Mouse (Mus musculus) heart, embryonic 14.5 days (tissue): Measurements from ENCODE around the gene Sgta. TPM values are rescaled to one million over a fixed set of nuclear protein-coding genes. Genes with fewer than 3 reads are reported as not detected.
"Not testable (repeated sequence)": the region's sequence is repeated elsewhere in the genome, so short reads cannot be mapped to it uniquely, and the experiment has no call there.

Experiments
- ATAC-seq: fragments of 200-750 bp; cut with Nextera tagmentation; 2 replicates; pipeline ENCODE4 v1.8.0; 2017; ENCODE audit warnings: low read depth, moderate TSS enrichment; ENCODE audit not compliant: insufficient number of reproducible peaks, insufficient read depth, low FRiP score
- H3K27ac ChIP-seq, 2 experiments: fragments of 200-500 bp in 1 of 2; fragments of 300-500 bp in 1 of 2; sonication (generic) in 1 of 2; replicated peaks in 1 of 2; 2 replicates each; pipeline ENCODE4 v1.5.1; 2012 to 2014; ENCODE audit warnings: low read depth in 2 of 2, low read length in 2 of 2, control low read depth in 1 of 2, mild to moderate bottlenecking in 1 of 2, mixed read lengths in 1 of 2; ENCODE audit not compliant: control insufficient read depth in 1 of 2, insufficient read depth in 1 of 2
- H3K27me3 ChIP-seq: fragments of 300-500 bp; sonication (generic); 2 replicates; pipeline ENCODE4 v1.6.1; 2014; ENCODE audit warnings: mild to moderate bottlenecking, low read length, control low read depth; ENCODE audit not compliant: control insufficient read depth, insufficient read depth
- H3K36me3 ChIP-seq: fragments of 300-500 bp; sonication (generic); 2 replicates; pipeline ENCODE4 v1.6.1; 2014; ENCODE audit warnings: mild to moderate bottlenecking, control low read depth, low read length, mixed read lengths; ENCODE audit not compliant: control insufficient read depth, insufficient read depth
- H3K4me1 ChIP-seq, 2 experiments: fragments of 200-500 bp in 1 of 2; fragments of 300-500 bp in 1 of 2; sonication (generic) in 1 of 2; 2 replicates each; pipeline ENCODE4 v1.6.1; 2012 to 2014; ENCODE audit warnings: low read length in 2 of 2, control low read depth in 1 of 2, mixed read lengths in 1 of 2; ENCODE audit not compliant: control insufficient read depth in 2 of 2, insufficient read depth in 2 of 2
- H3K4me2 ChIP-seq: fragments of 300-500 bp; sonication (generic); 2 replicates; pipeline ENCODE4 v1.6.1; 2014; ENCODE audit warnings: mild to moderate bottlenecking, low read length
- H3K4me3 ChIP-seq, 2 experiments: fragments of 200-500 bp in 1 of 2; fragments of 300-500 bp in 1 of 2; sonication (generic) in 1 of 2; 2 replicates each; pipeline ENCODE4 v1.5.1; 2012 to 2014; ENCODE audit warnings: low read length in 2 of 2, mild to moderate bottlenecking in 2 of 2, control low read depth in 1 of 2, low read depth in 1 of 2, moderate library complexity in 1 of 2; ENCODE audit not compliant: control insufficient read depth in 1 of 2, insufficient read depth in 1 of 2
- H3K9ac ChIP-seq: fragments of 300-500 bp; sonication (generic); 2 replicates; pipeline ENCODE4 v1.6.1; 2014; ENCODE audit warnings: mild to moderate bottlenecking, low read length
- H3K9me3 ChIP-seq: fragments of 300-500 bp; sonication (generic); 2 replicates; pipeline ENCODE4 v1.6.1; 2016; ENCODE audit warnings: low read length, control low read depth; ENCODE audit not compliant: control insufficient read depth
- WGBS: fragments of 180-500 bp; shearing (Covaris S2); extraction: QIAGEN DNeasy Blood & Tissue Kit; methylation state at CpG from one replicate; pipeline ENCODE4 v1.1.7; 2014; 5-methylcytosine and 5-hydroxymethylcytosine counted together
- polyA plus RNA-seq: library from polyadenylated mRNA; unstranded; fragments of >200 nt; fragmentation: Nextera tagmentation; extraction: Ambion mirVana; gene quantifications from 2 replicates; pipeline ENCODE4 v1.2.1, GENCODE M21; 2014

The Sgta gene
- polyA plus RNA-seq, 1 experiment from 2014 or later = 136 TPM

- no peaks in the 10 kb centered on the region for H3K9me3 ChIP-seq
- H3K36me3 ChIP-seq = peaks cover 14% of the 10 kb centered on the region; the same call in 1 of the 2 replicates
- WGBS = 88% methylated on average over 23 of the region's 23 CpGs
- H3K4me3 ChIP-seq = no peak overlapping the region
- no peak overlapping the region for H3K27ac ChIP-seq
- H3K27me3 ChIP-seq = no peaks in the 10 kb centered on the region
- no peak overlapping the region for H3K4me2 ChIP-seq
- no peak overlapping the region for H3K9ac ChIP-seq
- no peak for ATAC-seq
- H3K4me1 ChIP-seq = peaks cover 9 to 24% of the 10 kb centered on the region in 2 experiments; a peak in 3 of 4 replicates
These were observed 2.4 kb downstream of the Sgta start for GRCm38 (mm10) chr10:81057406-81058130.

GRCm38 (mm10) chr10:81055802-81056340 lies 4.1 kb downstream of the Sgta start:
- not testable (repeated sequence) for H3K4me2 ChIP-seq, H3K27ac ChIP-seq, H3K27me3 ChIP-seq, H3K4me3 ChIP-seq, ATAC-seq, H3K9me3 ChIP-seq, H3K9ac ChIP-seq
- peaks cover 9 to 24% of the 10 kb centered on the region in 2 experiments; a peak in 3 of 4 replicates for H3K4me1 ChIP-seq
- WGBS = 77% methylated on average over 8 of the region's 11 CpGs
- peaks cover 31% of the 10 kb centered on the region for H3K36me3 ChIP-seq

GRCm38 (mm10) chr10:81055169-81055568 lies 4.8 kb downstream of the Sgta start:
- WGBS = 81% methylated on average over 6 of the region's 6 CpGs
- no peaks in the 10 kb centered on the region for H3K9me3 ChIP-seq
- 0 out of 2 replicates have a peak overlapping the region, but pooled peaks have one; percentile 16 for H3K9ac ChIP-seq
- H3K4me1 ChIP-seq = peaks cover 9 to 24% of the 10 kb centered on the region in 2 experiments; a peak in 3 of 4 replicates
- ATAC-seq = no peak
- no peaks in the 10 kb centered on the region for H3K27me3 ChIP-seq
- no peak overlapping the region for H3K27ac ChIP-seq
- no peak overlapping the region for H3K4me3 ChIP-seq
- H3K36me3 ChIP-seq = peaks cover 38% of the 10 kb centered on the region
- no peak overlapping the region for H3K4me2 ChIP-seq

DNA sequence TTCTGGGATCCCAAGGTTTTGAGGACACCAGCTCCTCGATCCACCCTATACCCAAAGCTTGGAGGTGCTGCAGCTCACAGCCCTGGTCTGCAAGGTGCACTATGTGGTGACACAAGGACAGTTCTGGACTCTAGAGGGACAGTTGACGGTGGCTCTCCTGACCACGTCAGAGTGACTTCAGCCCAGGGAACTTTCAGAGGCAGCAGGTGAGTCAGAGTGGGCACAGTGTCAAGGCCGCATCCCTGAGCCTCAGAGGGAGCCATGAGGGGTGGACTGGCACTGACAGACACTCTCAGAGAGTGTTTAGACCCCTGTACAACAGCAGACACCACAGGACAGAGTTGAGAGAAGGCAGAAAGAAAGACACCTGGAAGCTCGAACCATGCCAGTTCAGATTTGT lies 7.4 kb downstream of the Sgta start:
- no peak for ATAC-seq
- Histone ChIP-seq H3K9me3 (no peaks in the 10 kb centered on the region), H3K9ac (no peak overlapping the region), H3K4me3 (no peak overlapping the region), H3K4me2 (no peak overlapping the region), H3K27ac (no peak overlapping the region), H3K36me3 (peaks cover 64% of the 10 kb centered on the region), H3K4me1 (peaks cover 0 to 6% of the 10 kb centered on the region in 2 experiments; a peak in 2 of 4 replicates), H3K27me3 (no peaks in the 10 kb centered on the region)
- 88% methylated on average over 5 of the region's 5 CpGs for WGBS

DNA sequence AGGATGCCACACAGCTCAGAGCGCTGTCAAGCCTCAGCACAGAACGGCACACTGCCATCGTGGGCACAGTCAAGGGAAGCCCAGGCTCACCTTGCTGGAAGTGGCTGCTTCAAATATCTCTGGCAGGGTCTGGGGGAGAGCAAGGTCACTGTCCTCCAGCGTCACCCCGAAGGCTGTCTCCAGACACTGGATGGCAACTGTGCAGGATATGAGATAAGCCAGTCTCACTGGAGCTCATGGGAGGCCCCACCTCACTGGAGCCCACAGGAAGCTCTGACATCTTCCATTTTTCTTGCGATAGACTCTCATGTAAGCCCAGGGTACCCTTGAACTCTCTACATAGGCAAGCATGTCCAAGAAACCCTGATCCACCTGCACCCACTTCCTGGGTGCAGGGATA lies 8.8 kb downstream of the Sgta start:
- Histone ChIP-seq H3K27me3 (no peaks in the 10 kb centered on the region), H3K27ac (no peak overlapping the region), H3K4me2 (no peak overlapping the region), H3K4me3 (no peak overlapping the region), H3K36me3 (peaks cover 78% of the 10 kb centered on the region), H3K4me1 (no peaks in the 10 kb centered on the region), H3K9me3 (no peaks in the 10 kb centered on the region), H3K9ac (no peak overlapping the region)
- WGBS = 81% methylated on average over 6 of the region's 6 CpGs
- no peak for ATAC-seq

DNA sequence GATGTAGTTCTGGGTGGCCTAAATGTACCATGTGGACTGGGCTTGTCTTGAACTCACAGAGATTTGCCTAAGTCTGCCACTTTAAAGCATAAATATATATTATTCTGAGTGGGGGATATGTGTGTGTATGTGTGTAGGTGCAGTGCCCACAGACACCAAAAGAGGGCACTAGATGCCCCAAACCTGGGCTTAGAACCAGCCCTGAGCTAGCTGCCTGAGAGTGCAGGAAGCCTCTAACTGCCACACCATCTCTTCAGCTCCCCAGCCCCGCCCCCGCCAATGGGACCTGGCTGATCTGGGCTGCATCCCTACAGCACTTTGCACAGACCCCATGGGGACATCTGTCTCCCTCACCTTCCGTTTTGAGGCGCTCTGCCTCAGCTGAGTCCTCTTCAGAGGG lies 9.3 kb downstream of the Sgta start:
- no peaks in the 10 kb centered on the region for H3K9me3 ChIP-seq
- no peak overlapping the region for H3K27ac ChIP-seq
- H3K27me3 ChIP-seq = no peaks in the 10 kb centered on the region
- H3K9ac ChIP-seq = no peak overlapping the region
- peaks cover 83% of the 10 kb centered on the region for H3K36me3 ChIP-seq
- no peaks in the 10 kb centered on the region for H3K4me1 ChIP-seq
- WGBS = 89% methylated on average over 4 of the region's 4 CpGs
- no peak overlapping the region for H3K4me3 ChIP-seq
- no peak overlapping the region for H3K4me2 ChIP-seq
- ATAC-seq = no peak

DNA sequence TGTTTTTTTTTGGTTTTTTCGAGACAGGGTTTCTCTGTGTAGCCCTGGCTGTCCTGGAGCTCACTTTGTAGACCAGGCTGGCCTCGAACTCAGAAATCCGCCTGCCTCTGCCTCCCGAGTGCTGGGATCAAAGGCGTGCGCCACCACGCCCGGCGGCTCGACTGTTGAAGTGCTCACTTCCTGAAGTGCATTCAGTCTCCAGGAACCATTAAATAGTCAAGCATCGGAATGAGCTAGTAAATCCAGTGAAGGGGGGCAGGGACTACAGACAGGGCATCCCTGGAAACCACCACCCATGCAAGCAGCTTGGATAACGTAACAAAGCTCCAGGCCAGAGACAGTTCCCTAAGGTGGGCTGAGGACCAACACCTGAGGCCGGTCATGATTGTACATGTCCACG lies 14.7 kb downstream of the Sgta start:
- 91% methylated on average over 14 of the region's 14 CpGs for WGBS
- not testable (repeated sequence) for ATAC-seq, H3K4me2 ChIP-seq

More for the DNA sequence above, 14.7 kb downstream of the Sgta start:
- not testable (repeated sequence) for H3K4me1 ChIP-seq, H3K4me3 ChIP-seq, H3K27me3 ChIP-seq, H3K27ac ChIP-seq, H3K9me3 ChIP-seq, H3K9ac ChIP-seq
- peaks cover 74% of the 10 kb centered on the region for H3K36me3 ChIP-seq
